Mouse (Mus musculus): ENCODE results near the gene Faap20.

GRCm38 (mm10) chr4:155274451-155274850, 24.8 kb downstream of the Faap20 start:
- TF ChIP-seq GATA1 (IDR thresholded peaks at IDR 0.05; ENCODE audit: low read length) (no peak), TAL1 (IDR thresholded peaks at IDR 0.05; ENCODE audit: low read length) (no peak)
